Mouse (Mus musculus): ENCODE data around the gene Sgce.
A peak's percentile ranks its signal among the peaks of the same experiment; 100 is the strongest.

Gene Sgce

DNA sequence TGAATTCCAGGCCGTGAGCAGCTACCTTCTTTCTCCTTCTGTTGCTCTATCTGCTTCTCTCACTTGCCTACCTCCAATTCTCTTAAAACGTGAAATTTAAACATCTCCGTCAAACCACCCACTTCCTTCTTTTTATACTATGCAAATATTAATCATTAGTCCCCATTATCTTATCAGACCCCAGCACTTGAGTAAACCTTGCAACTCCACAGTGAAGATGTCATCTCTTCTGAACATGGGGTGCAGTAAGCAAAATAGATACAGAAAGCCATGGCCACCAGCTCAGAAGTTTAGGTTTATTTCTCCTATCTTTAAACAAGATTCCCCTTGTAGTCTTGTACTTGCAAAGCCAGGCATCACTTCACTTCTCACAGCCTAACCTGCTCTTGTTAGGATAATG is 99.7 kb downstream of the Sgce start:
- DNase-seq (ENCODE audit: low spot score): no peak

DNA sequence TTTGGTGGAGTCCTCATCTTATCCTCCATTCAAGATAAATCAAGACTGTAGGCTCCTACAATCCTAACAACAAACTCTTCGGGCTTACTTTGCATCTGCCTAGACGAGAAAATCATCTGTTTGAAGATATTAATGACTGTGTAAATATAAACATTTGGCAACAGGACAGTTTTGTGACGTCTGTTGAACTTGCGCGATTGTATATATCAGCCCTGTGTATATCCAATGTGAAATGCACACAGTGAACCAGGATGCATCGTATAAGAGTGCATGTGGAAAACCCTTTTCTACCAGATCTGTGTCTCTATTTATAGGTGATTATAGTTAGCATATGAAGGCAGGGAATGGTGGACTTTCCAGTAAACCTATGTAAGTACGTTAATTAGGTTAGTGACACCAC is 104.9 kb downstream of the Sgce start:
- no peak for DNase-seq (ENCODE audit: low spot score)

DNA sequence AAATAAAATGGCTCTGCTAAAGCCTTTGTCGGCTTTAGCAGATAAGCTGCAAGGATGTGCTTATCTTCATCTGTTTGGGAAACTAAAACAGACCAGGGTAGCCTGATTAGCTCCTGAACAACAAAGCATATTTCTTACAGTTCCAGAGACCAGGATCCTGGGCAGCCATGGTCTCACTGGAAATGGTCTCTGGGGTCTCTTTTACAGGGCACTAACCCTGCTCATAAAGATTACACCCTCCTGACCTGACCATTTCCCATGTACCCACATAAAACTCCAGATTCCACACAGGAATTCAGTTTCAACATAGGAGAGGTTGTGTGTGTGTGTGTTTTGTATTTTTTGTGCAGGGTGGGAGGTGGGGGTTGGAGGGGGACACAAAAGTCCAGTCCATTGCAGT is 112.2 kb downstream of the Sgce start:
- DNase-seq (ENCODE audit: low spot score): peak; percentile 56

DNA sequence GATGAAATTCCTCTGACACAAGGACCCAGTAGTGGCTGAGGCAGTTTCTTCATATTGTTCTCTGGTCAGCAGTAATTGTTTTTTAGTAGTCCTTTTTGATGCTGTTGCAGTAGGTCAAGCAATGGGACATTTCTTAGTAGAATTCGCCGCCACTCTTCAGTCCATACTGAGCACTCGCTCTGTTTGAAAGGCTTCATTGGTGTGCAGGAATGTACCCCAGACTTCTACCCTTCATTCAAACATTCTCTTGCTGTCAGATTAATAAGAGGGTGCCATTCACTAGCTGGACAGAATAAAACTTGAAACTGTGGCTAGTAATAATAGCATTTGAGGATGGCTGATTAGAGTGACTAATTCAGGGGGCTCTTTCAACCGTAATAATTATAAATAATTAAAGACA is 113.8 kb downstream of the Sgce start:
- no peak for DNase-seq (ENCODE audit: low spot score)

DNA sequence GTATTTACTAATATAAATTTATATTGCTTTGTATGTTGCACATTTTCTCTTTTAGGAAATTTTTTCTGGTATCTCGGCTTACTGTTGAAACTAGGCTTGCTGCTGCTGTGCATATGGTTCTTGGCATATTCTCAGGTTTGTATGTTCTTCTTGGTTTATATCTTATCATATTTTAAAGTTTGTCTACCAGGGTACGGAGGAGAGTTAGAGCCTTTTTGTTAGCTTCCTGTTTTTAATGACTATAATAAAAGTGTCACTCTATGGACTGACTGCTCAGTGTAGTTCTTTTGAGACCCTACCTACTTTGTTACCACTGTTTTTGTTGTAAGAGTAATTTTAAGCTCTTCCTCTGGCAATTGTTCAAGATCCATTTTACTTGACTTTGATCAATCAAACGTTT is 115.5 kb downstream of the Sgce start:
- no peak for DNase-seq (ENCODE audit: low spot score)

All from yolk sac, embryonic 10.5 days (tissue).